Mouse (Mus musculus) myocyte (in vitro differentiated cells): ENCODE measurements around the gene Rnf225. TPM values are rescaled to one million over a fixed set of nuclear protein-coding genes. Genes with fewer than 3 reads are reported as not detected.

ENCODE experiments used
- H3K27me3 ChIP-seq: one replicate; pipeline ENCODE4 v1.6.1; 2011; ENCODE audit not compliant: control insufficient read depth, insufficient read depth, insufficient read length
- H3K36me3 ChIP-seq: one replicate; pipeline ENCODE4 v1.6.1; 2011; ENCODE audit not compliant: control insufficient read depth, insufficient read depth
- H3K4me2 ChIP-seq: one replicate; pipeline ENCODE4 v1.6.1; 2011; ENCODE audit warnings: low read depth, control low read depth
- H3K4me3 ChIP-seq: one replicate; pipeline ENCODE4 v1.5.1; 2011; ENCODE audit warnings: mild to moderate bottlenecking, control low read depth, moderate library complexity
- H3K79me2 ChIP-seq: one replicate; pipeline ENCODE4 v1.6.1; 2011; ENCODE audit not compliant: control insufficient read depth, insufficient read depth
- H3ac ChIP-seq: one replicate; pipeline ENCODE4 v1.6.1; 2011; ENCODE audit not compliant: control insufficient read depth, insufficient read length
- CEBPB ChIP-seq: IDR thresholded peaks from 2 replicates; pipeline ENCODE4 v1.6.1; 2011; ENCODE audit warnings: mild to moderate bottlenecking, moderate library complexity; ENCODE audit not compliant: poor library complexity, insufficient read depth, severe bottlenecking
- E2F4 ChIP-seq: IDR thresholded peaks from one replicate; pipeline ENCODE4 v1.6.1; 2011; ENCODE audit warnings: mild to moderate bottlenecking, control low read depth, moderate library complexity; ENCODE audit not compliant: insufficient read depth
- MAX ChIP-seq: IDR thresholded peaks from one replicate; pipeline ENCODE4 v1.6.1; 2011; ENCODE audit warnings: low read depth, mild to moderate bottlenecking, control low read depth
- MYOD1 ChIP-seq, 3 experiments: IDR thresholded peaks; one replicate each; pipeline ENCODE4 v1.6.1; 2011; ENCODE audit warnings: control low read depth in 2 of 3, low read depth in 2 of 3, mild to moderate bottlenecking in 2 of 3, moderate library complexity in 1 of 3; ENCODE audit not compliant: insufficient read length in 2 of 3, control insufficient read depth in 1 of 3
- MYOG ChIP-seq, 3 experiments: IDR thresholded peaks; one replicate each; pipeline ENCODE4 v1.6.1; 2011; ENCODE audit warnings: control low read depth in 2 of 3, low read depth in 2 of 3, mild to moderate bottlenecking in 2 of 3; ENCODE audit not compliant: insufficient read length in 2 of 3, control insufficient read depth in 1 of 3, insufficient read depth in 1 of 3
- POLR2A ChIP-seq: IDR thresholded peaks from one replicate; pipeline ENCODE4 v1.6.1; 2011; ENCODE audit warnings: low read depth, mild to moderate bottlenecking, control low read depth, moderate library complexity; ENCODE audit not compliant: insufficient read length
- POLR2AphosphoS2 ChIP-seq: IDR thresholded peaks from one replicate; pipeline ENCODE4 v1.6.1; 2011; ENCODE audit warnings: low read depth, control low read depth; ENCODE audit not compliant: insufficient read length
- REST ChIP-seq: IDR thresholded peaks from one replicate; pipeline ENCODE4 v1.6.1; 2011; ENCODE audit warnings: mild to moderate bottlenecking, control low read depth, moderate library complexity; ENCODE audit not compliant: insufficient read depth, insufficient read length
- SRF ChIP-seq: IDR thresholded peaks from one replicate; pipeline ENCODE4 v1.6.1; 2011; ENCODE audit warnings: low read depth; ENCODE audit not compliant: control insufficient read depth, insufficient read length
- TCF12 ChIP-seq: IDR thresholded peaks from one replicate; pipeline ENCODE4 v1.6.1; 2011; ENCODE audit warnings: mild to moderate bottlenecking, control low read depth; ENCODE audit not compliant: poor library complexity, insufficient read depth, severe bottlenecking
- TCF3 ChIP-seq: IDR thresholded peaks from one replicate; pipeline ENCODE4 v1.6.1; 2011; ENCODE audit warnings: low read depth, control low read depth; ENCODE audit not compliant: insufficient read length
- USF1 ChIP-seq: IDR thresholded peaks from one replicate; pipeline ENCODE4 v1.6.1; 2011; ENCODE audit warnings: low read depth, mild to moderate bottlenecking, control low read depth, moderate library complexity
- polyA plus RNA-seq: library from polyadenylated mRNA; unstranded; fragments of >200 nt; fragmentation: generic; extraction: Trizol; gene quantifications from one replicate; pipeline ENCODE4 v1.2.1, GENCODE M21; 2012; ENCODE audit warnings: missing spikeins

Gene Rnf225
- polyA plus RNA-seq, 1 experiment: 0.91 TPM

DNA sequence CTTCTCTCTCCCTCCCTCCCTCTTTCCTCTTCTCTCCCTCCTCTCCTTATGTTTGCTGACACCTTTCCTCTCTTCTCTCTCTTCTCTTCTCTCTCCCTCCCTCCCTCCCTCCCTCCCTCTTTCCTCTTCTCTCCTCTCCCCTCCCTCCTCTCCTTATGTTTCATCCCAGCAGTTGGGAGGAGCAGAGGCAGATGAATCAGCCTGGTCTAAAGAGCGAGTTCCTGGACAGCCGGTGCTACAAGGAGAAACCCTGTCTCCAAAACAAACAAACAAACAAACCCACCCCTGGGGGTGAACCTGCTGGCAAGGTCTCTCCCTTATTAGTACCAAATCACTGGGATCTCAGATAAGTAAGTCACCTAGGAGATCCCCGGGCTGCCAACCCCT, 5.9 kb upstream of the Rnf225 start:
- TF ChIP-seq POLR2A (no peak), MAX (no peak), REST (no peak), MYOG (IDR thresholded peaks at IDR 0.05; ENCODE audit: control insufficient read depth in 1 of 3, insufficient read depth in 1 of 3, insufficient read length in 2 of 3, low read depth in 2 of 3) (no peak), POLR2AphosphoS2 (no peak), MYOD1 (IDR thresholded peaks at IDR 0.05; ENCODE audit: control insufficient read depth in 1 of 3, insufficient read length in 2 of 3, low read depth in 2 of 3) (no peak), SRF (no peak), USF1 (no peak), CEBPB (no peak), TCF12 (no peak), E2F4 (no peak), TCF3 (no peak)
- peak overlapping the region; percentile 98 for H3K4me3 ChIP-seq

GRCm38 (mm10) chr7:12921705-12922465, 5.3 kb upstream of the Rnf225 start, which contains the start of gene Rps5:
TSS of gene Rps5 (plus strand) at chr7:12922290.
- Histone ChIP-seq H3K27me3 (no peaks in the 10 kb centered on the region), H3K4me2 (peak within 1 kb of the TSS; percentile 95), H3ac (peak within 1 kb of the TSS; percentile 53), H3K79me2 (peaks cover 22% of the 10 kb centered on the region), H3K4me3 (peak within 1 kb of the TSS; percentile 98), H3K36me3 (peaks cover 32% of the 10 kb centered on the region)
- no peak for TF ChIP-seq REST
- no peak for TF ChIP-seq TCF3
- TF ChIP-seq POLR2A: peak; percentile 79
- no peak for TF ChIP-seq MYOG (IDR thresholded peaks at IDR 0.05; ENCODE audit: control insufficient read depth in 1 of 3, insufficient read depth in 1 of 3, insufficient read length in 2 of 3, low read depth in 2 of 3)
- peak; percentile 36 for TF ChIP-seq SRF
- no peak for TF ChIP-seq E2F4
- no peak for TF ChIP-seq MAX
- TF ChIP-seq TCF12: no peak
- no peak for TF ChIP-seq CEBPB
- no peak for TF ChIP-seq MYOD1 (IDR thresholded peaks at IDR 0.05; ENCODE audit: control insufficient read depth in 1 of 3, insufficient read length in 2 of 3, low read depth in 2 of 3)
- TF ChIP-seq USF1: no peak
- peak; percentile 87 for TF ChIP-seq POLR2AphosphoS2

More for the DNA sequence above, 5.9 kb upstream of the Rnf225 start:
- peak overlapping the region; percentile 53 for H3ac ChIP-seq
- H3K36me3 ChIP-seq: peaks cover 29% of the 10 kb centered on the region
- H3K27me3 ChIP-seq: no peaks in the 10 kb centered on the region
- H3K4me2 ChIP-seq: peak overlapping the region; percentile 81
- H3K79me2 ChIP-seq: peaks cover 22% of the 10 kb centered on the region

GRCm38 (mm10) chr7:12922729-12923128, 4.5 kb upstream of the Rnf225 start:
- Histone ChIP-seq H3K4me3 (peak overlapping the region; percentile 98), H3K79me2 (peaks cover 22% of the 10 kb centered on the region), H3ac (peak overlapping the region; percentile 53), H3K36me3 (peaks cover 32% of the 10 kb centered on the region), H3K4me2 (peak overlapping the region; percentile 95), H3K27me3 (no peaks in the 10 kb centered on the region)
- TF ChIP-seq TCF12: no peak
- no peak for TF ChIP-seq E2F4
- TF ChIP-seq MYOG (IDR thresholded peaks at IDR 0.05; ENCODE audit: control insufficient read depth in 1 of 3, insufficient read depth in 1 of 3, insufficient read length in 2 of 3, low read depth in 2 of 3): no peak
- TF ChIP-seq REST: no peak
- TF ChIP-seq POLR2A: no peak
- TF ChIP-seq USF1: no peak

DNA sequence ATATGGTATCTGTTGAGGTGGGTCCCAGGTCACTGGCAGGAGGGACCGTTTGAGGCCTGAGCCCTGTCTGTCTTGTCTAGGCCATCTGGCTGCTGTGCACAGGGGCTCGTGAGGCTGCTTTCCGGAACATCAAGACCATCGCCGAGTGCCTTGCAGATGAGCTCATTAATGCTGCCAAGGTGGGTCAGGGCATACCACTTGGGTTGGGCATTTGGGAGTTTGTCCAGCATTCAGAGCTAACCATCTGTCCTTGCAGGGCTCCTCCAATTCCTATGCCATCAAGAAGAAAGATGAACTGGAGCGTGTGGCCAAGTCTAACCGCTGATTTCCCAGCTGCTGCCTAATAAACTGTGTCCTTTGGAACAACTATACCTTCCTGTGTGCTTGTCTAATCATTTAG, 900 bp upstream of the Rnf225 start:
- Histone ChIP-seq H3K4me3 (no peak overlapping the region), H3K27me3 (no peaks in the 10 kb centered on the region), H3K79me2 (peaks cover 22% of the 10 kb centered on the region), H3K4me2 (no peak overlapping the region), H3K36me3 (peaks cover 32% of the 10 kb centered on the region), H3ac (no peak overlapping the region)
- TF ChIP-seq TCF3 (no peak), MYOD1 (IDR thresholded peaks at IDR 0.05; ENCODE audit: control insufficient read depth in 1 of 3, insufficient read length in 2 of 3, low read depth in 2 of 3) (no peak), E2F4 (no peak), TCF12 (no peak), POLR2AphosphoS2 (no peak), SRF (no peak), MAX (no peak), MYOG (IDR thresholded peaks at IDR 0.05; ENCODE audit: control insufficient read depth in 1 of 3, insufficient read depth in 1 of 3, insufficient read length in 2 of 3, low read depth in 2 of 3) (no peak), REST (no peak), POLR2A (no peak), USF1 (no peak), CEBPB (no peak)
